Mouse (Mus musculus) MEL (cell line): Measurements from ENCODE around the gene Chst15. TPM values are rescaled to one million over a fixed set of nuclear protein-coding genes. Genes with fewer than 3 reads are reported as not detected.

Experiments
- DNase-seq: peaks from one replicate; pipeline ENCODE4 v3.0.0; 2011; ENCODE audit warnings: low read depth, low spot score
- H3K27ac ChIP-seq: 2 replicates; pipeline ENCODE4 v1.5.1; 2012; ENCODE audit warnings: low read depth, mild to moderate bottlenecking, control low read depth, low read length, moderate library complexity; ENCODE audit not compliant: control insufficient read depth
- H3K27me3 ChIP-seq, 2 experiments: fragments of 150-350 bp in 1 of 2; sonication (generic) in 1 of 2; 2 replicates each; pipeline ENCODE4 v1.6.1; 2012; ENCODE audit warnings: low read length in 2 of 2, mild to moderate bottlenecking in 2 of 2, improper control_type of control experiment in 1 of 2, moderate library complexity in 1 of 2; ENCODE audit not compliant: insufficient read depth in 2 of 2, control insufficient read depth in 1 of 2
- H3K36me3 ChIP-seq, 2 experiments: 2 replicates each; pipeline ENCODE4 v1.6.1; 2012 to 2014; ENCODE audit warnings: low read length in 2 of 2, improper control_type of control experiment in 1 of 2, inconsistent platforms in 1 of 2, mild to moderate bottlenecking in 1 of 2; ENCODE audit not compliant: insufficient read depth in 2 of 2, control insufficient read depth in 1 of 2
- H3K4me1 ChIP-seq, 2 experiments: fragments of 150-350 bp in 1 of 2; sonication (generic) in 1 of 2; 2 replicates each; pipeline ENCODE4 v1.6.1; 2012; ENCODE audit warnings: low read length in 2 of 2, improper control_type of control experiment in 1 of 2, mild to moderate bottlenecking in 1 of 2; ENCODE audit not compliant: insufficient read depth in 2 of 2, control insufficient read depth in 1 of 2
- H3K4me3 ChIP-seq, 2 experiments: fragments of 150-350 bp in 1 of 2; sonication (generic) in 1 of 2; 2 replicates each; pipeline ENCODE4 v1.5.1; 2012; ENCODE audit warnings: low read depth in 2 of 2, low read length in 2 of 2, mild to moderate bottlenecking in 2 of 2, moderate library complexity in 2 of 2, control low read depth in 1 of 2, improper control_type of control experiment in 1 of 2; ENCODE audit not compliant: control insufficient read depth in 1 of 2, insufficient read depth in 1 of 2
- H3K79me2 ChIP-seq: 2 replicates; pipeline ENCODE4 v1.6.1; 2012; ENCODE audit warnings: mild to moderate bottlenecking, low read length, moderate library complexity; ENCODE audit not compliant: control insufficient read depth, poor library complexity, insufficient read depth
- H3K9ac ChIP-seq: 2 replicates; pipeline ENCODE4 v1.6.1; 2012; ENCODE audit warnings: low read depth, mild to moderate bottlenecking, control low read depth, low read length, moderate library complexity; ENCODE audit not compliant: control insufficient read depth, poor library complexity, severe bottlenecking
- H3K9me3 ChIP-seq: fragments of 150-350 bp; sonication (generic); replicated peaks from 2 replicates; pipeline ENCODE4 v1.6.1; 2012; ENCODE audit warnings: mild to moderate bottlenecking, low read length, improper control_type of control experiment, moderate library complexity; ENCODE audit not compliant: insufficient read depth
- CHD1 ChIP-seq: IDR thresholded peaks from 2 replicates; pipeline ENCODE4 v1.6.1; 2012; ENCODE audit warnings: low read depth, mild to moderate bottlenecking, inconsistent platforms, low read length, improper control_type of control experiment
- CHD2 ChIP-seq: IDR thresholded peaks from 2 replicates; pipeline ENCODE4 v1.6.1; 2011; ENCODE audit warnings: low read length, improper control_type of control experiment
- CTCF ChIP-seq, 3 experiments: IDR thresholded peaks in 2 of 3; conservative IDR thresholded peaks in 1 of 3; 2 replicates each; pipeline ENCODE4 v1.5.1; 2011 to 2012; ENCODE audit warnings: low read length in 3 of 3, low read depth in 2 of 3, mild to moderate bottlenecking in 2 of 3, improper control_type of control experiment in 1 of 3, inconsistent platforms in 1 of 3, mixed read lengths in 1 of 3, moderate library complexity in 1 of 3; ENCODE audit not compliant: control insufficient read depth in 1 of 3, insufficient read depth in 1 of 3, poor library complexity in 1 of 3, severe bottlenecking in 1 of 3
- E2F4 ChIP-seq: IDR thresholded peaks from 2 replicates; pipeline ENCODE4 v1.6.1; 2011; ENCODE audit warnings: low read depth, low read length, improper control_type of control experiment, borderline replicate concordance
- EP300 ChIP-seq, 2 experiments: IDR thresholded peaks; 2 replicates each; pipeline ENCODE4 v1.6.1; 2011; ENCODE audit warnings: improper control_type of control experiment in 2 of 2, low read length in 2 of 2, low read depth in 1 of 2, mild to moderate bottlenecking in 1 of 2
- ETS1 ChIP-seq: IDR thresholded peaks from 2 replicates; pipeline ENCODE4 v1.6.1; 2012; ENCODE audit warnings: low read depth, mild to moderate bottlenecking, inconsistent platforms, low read length, improper control_type of control experiment, moderate library complexity
- JUND ChIP-seq: IDR thresholded peaks from 2 replicates; pipeline ENCODE4 v1.6.1; 2011; ENCODE audit warnings: low read depth, mild to moderate bottlenecking, improper control_type of control experiment, low read length
- KAT2A ChIP-seq: conservative IDR thresholded peaks from 2 replicates; pipeline ENCODE4 v1.6.1; 2012; ENCODE audit warnings: low read depth, low read length, improper control_type of control experiment, inconsistent platforms
- MAZ ChIP-seq: IDR thresholded peaks from 2 replicates; pipeline ENCODE4 v1.6.1; 2012; ENCODE audit warnings: low read depth, mild to moderate bottlenecking, inconsistent platforms, low read length, improper control_type of control experiment
- MXI1 ChIP-seq: IDR thresholded peaks from 2 replicates; pipeline ENCODE4 v1.6.1; 2011; ENCODE audit warnings: mild to moderate bottlenecking, low read depth, low read length, improper control_type of control experiment
- MYB ChIP-seq: IDR thresholded peaks from 2 replicates; pipeline ENCODE4 v1.6.1; 2011; ENCODE audit warnings: mild to moderate bottlenecking, low read depth, low read length, improper control_type of control experiment
- POLR2A ChIP-seq, 2 experiments: IDR thresholded peaks; 2 replicates each; pipeline ENCODE4 v1.6.1; 2011 to 2012; ENCODE audit warnings: low read length in 2 of 2, mild to moderate bottlenecking in 2 of 2, control low read depth in 1 of 2, improper control_type of control experiment in 1 of 2, low read depth in 1 of 2, moderate library complexity in 1 of 2; ENCODE audit not compliant: control insufficient read depth in 1 of 2, insufficient read depth in 1 of 2, poor library complexity in 1 of 2
- POLR2AphosphoS5 ChIP-seq: IDR thresholded peaks from 2 replicates; pipeline ENCODE4 v1.6.1; 2012; ENCODE audit warnings: low read depth, borderline replicate concordance, mild to moderate bottlenecking, inconsistent platforms, low read length, moderate library complexity, mixed read lengths
- SMC3 ChIP-seq: IDR thresholded peaks from 2 replicates; pipeline ENCODE4 v1.6.1; 2011; ENCODE audit warnings: low read depth, low read length, improper control_type of control experiment
- TAL1 ChIP-seq: IDR thresholded peaks from 2 replicates; pipeline ENCODE4 v1.6.1; 2012; ENCODE audit warnings: mild to moderate bottlenecking, inconsistent platforms, low read length, moderate library complexity, mixed read lengths
- UBTF ChIP-seq: IDR thresholded peaks from 2 replicates; pipeline ENCODE4 v1.6.1; 2012; ENCODE audit warnings: low read depth, mild to moderate bottlenecking, inconsistent platforms, low read length, improper control_type of control experiment, moderate library complexity, borderline replicate concordance; ENCODE audit not compliant: insufficient read depth
- USF2 ChIP-seq, 2 experiments: IDR thresholded peaks; 2 replicates each; pipeline ENCODE4 v1.6.1; 2011 to 2012; ENCODE audit warnings: improper control_type of control experiment in 2 of 2, low read length in 2 of 2, borderline replicate concordance in 1 of 2, inconsistent platforms in 1 of 2, low read depth in 1 of 2, mild to moderate bottlenecking in 1 of 2; ENCODE audit not compliant: insufficient read depth in 1 of 2
- ZKSCAN1 ChIP-seq: IDR thresholded peaks from 2 replicates; pipeline ENCODE4 v1.6.1; 2012; ENCODE audit warnings: low read depth, mild to moderate bottlenecking, inconsistent platforms, low read length, improper control_type of control experiment, moderate library complexity
- ZMIZ1 ChIP-seq: IDR thresholded peaks from 2 replicates; pipeline ENCODE4 v1.6.1; 2012; ENCODE audit warnings: low read depth, mild to moderate bottlenecking, inconsistent platforms, low read length, improper control_type of control experiment, moderate library complexity
- polyA plus RNA-seq, 2 experiments: library from polyadenylated mRNA; stranded (reverse) in 1 of 2; unstranded in 1 of 2; fragments of >175 nt in 1 of 2; fragments of >200 nt in 1 of 2; gene quantifications; 2 replicates each; pipeline versions ENCODE4 v1.2.1 to v1.2.4; 2012; ENCODE audit warnings: low replicate concordance in 2 of 2, low read depth in 1 of 2; ENCODE audit not compliant: insufficient read length in 2 of 2, insufficient read depth in 1 of 2, missing spikeins in 1 of 2
- total RNA-seq: library from RNA; depleted of rRNA; stranded (reverse); fragments of 300-350 nt; gene quantifications from 2 replicates; pipeline ENCODE4 v1.2.3, GENCODE M21; 2012

Gene Chst15
- total and polyA plus RNA-seq, 3 experiments, result 14.9 to 18.1 TPM; not detected in 1

GRCm38 (mm10) chr7:132296661-132297443 is 20.2 kb downstream of the Chst15 start:
- Histone ChIP-seq H3K9me3 (no peaks in the 10 kb centered on the region), H3K79me2 (peaks cover 31% of the 10 kb centered on the region), H3K27ac (no peak overlapping the region), H3K4me1 (no peaks in the 10 kb centered on the region), H3K27me3 (no peaks in the 10 kb centered on the region), H3K9ac (no peak overlapping the region), H3K36me3 (peaks cover 0 to 4% of the 10 kb centered on the region in 2 experiments; a peak in 1 of 4 replicates), H3K4me3 (no peak overlapping the region)
- no peak for DNase-seq
- no peak for TF ChIP-seq E2F4
- TF ChIP-seq JUND, result no peak
- TF ChIP-seq SMC3, result no peak
- no peak for TF ChIP-seq MAZ
- TF ChIP-seq CHD1, result no peak
- TF ChIP-seq POLR2A (IDR thresholded peaks at IDR 0.05; ENCODE audit: control insufficient read depth in 1 of 2, insufficient read depth in 1 of 2, low read depth in 1 of 2, low read length in 2 of 2, poor library complexity in 1 of 2), result no peak

- Histone ChIP-seq H3K36me3 (peaks cover 0 to 2% of the 10 kb centered on the region in 2 experiments; a peak in 1 of 4 replicates), H3K9me3 (no peaks in the 10 kb centered on the region), H3K4me1 (no peaks in the 10 kb centered on the region), H3K79me2 (peaks cover 28% of the 10 kb centered on the region), H3K4me3 (no peak overlapping the region), H3K9ac (no peak overlapping the region), H3K27me3 (no peaks in the 10 kb centered on the region), H3K27ac (no peak overlapping the region)
- TF ChIP-seq MXI1 (no peak), KAT2A (no peak), MYB (no peak), TAL1 (no peak), USF2 (IDR thresholded peaks at IDR 0.05; ENCODE audit: borderline replicate concordance in 1 of 2, insufficient read depth in 1 of 2, low read depth in 1 of 2, low read length in 2 of 2) (no peak), CTCF (IDR thresholded peaks at IDR 0.05 in 2 of 3, conservative IDR thresholded peaks at IDR 0.05 in 1 of 3; ENCODE audit: control insufficient read depth in 1 of 3, insufficient read depth in 1 of 3, low read depth in 2 of 3, low read length in 3 of 3, poor library complexity in 1 of 3, severe bottlenecking in 1 of 3) (no peak), ZMIZ1 (no peak), EP300 (IDR thresholded peaks at IDR 0.05; ENCODE audit: low read depth in 1 of 2, low read length in 2 of 2) (no peak), ETS1 (no peak), ZKSCAN1 (no peak), UBTF (no peak), CHD2 (no peak), CHD1 (no peak), POLR2AphosphoS5 (no peak)
- DNase-seq, result no peak
These were observed 20.9 kb downstream of the Chst15 start for GRCm38 (mm10) chr7:132296132-132296531.
